Comparison of ENCODE assay signal across 12 mouse cellular contexts in the genomic region with DNA sequence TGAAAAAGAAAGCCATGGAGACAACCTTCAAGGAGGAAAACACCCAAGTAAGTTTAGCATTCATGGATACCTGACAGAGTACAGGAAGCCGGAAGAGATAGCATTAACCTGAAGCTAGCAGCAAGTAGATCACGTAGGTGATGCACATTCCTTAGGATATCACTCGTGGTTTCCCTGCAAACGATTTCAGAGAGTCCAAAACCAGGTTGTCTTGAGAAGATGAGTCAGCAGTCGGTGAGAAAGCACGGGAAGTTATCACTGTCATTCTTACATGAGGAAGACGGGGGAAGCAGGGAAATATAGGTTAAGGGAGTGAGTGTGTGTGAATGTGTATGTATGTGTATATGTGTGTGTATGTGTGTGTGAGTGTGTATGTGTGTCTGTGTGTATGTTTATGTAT.
"Had no signal": no experiment of that assay in that cellular context is flagged by ENCODE, and none has a peak within 500 bp of the region (broad histone marks: within the 10 kb centered on the region; RNA-seq: fewer than 3 reads in every experiment).

No protein-coding gene starts in this region.

- DNase-seq: retina, postnatal 1 day; right cerebral cortex, adult 18-20 months; right cerebral cortex, postnatal 14 days; right cerebral cortex, postnatal 25 days; right cerebral cortex, postnatal 4 days; spleen, adult 18-20 months; thymus, adult 18-20 months; thymus, adult 2 months; thymus, postnatal 14 days; thymus, postnatal 25 days; thymus, postnatal 36 days; thymus, postnatal 4 days had no signal
